Mouse (Mus musculus): ENCODE data around the gene Mon1b.

Gene Mon1b

GRCm38 (mm10) chr8:113673300-113673699 lies 37.9 kb downstream of the Mon1b start:
- DNase-seq (ENCODE audit: low spot score): no peak

- no peak for DNase-seq (ENCODE audit: low spot score)
These were observed 39.2 kb downstream of the Mon1b start for GRCm38 (mm10) chr8:113674611-113675010.

GRCm38 (mm10) chr8:113675281-113675680 lies 39.9 kb downstream of the Mon1b start:
- no peak for DNase-seq (ENCODE audit: low spot score)

GRCm38 (mm10) chr8:113676811-113677210 lies 41.4 kb downstream of the Mon1b start:
- no peak for DNase-seq (ENCODE audit: low spot score)

GRCm38 (mm10) chr8:113679361-113679760 lies 44.0 kb downstream of the Mon1b start:
- DNase-seq (ENCODE audit: low spot score): no peak

GRCm38 (mm10) chr8:113687889-113688542 lies 52.6 kb downstream of the Mon1b start:
- DNase-seq (ENCODE audit: low spot score): no peak

- no peak for DNase-seq (ENCODE audit: low spot score)
These were observed 53.1 kb downstream of the Mon1b start for GRCm38 (mm10) chr8:113688543-113688915.

GRCm38 (mm10) chr8:113691622-113692343 lies 56.4 kb downstream of the Mon1b start:
- DNase-seq (ENCODE audit: low spot score): no peak
